Comparison of ENCODE assay signal across 15 mouse cellular contexts in the genomic region with DNA sequence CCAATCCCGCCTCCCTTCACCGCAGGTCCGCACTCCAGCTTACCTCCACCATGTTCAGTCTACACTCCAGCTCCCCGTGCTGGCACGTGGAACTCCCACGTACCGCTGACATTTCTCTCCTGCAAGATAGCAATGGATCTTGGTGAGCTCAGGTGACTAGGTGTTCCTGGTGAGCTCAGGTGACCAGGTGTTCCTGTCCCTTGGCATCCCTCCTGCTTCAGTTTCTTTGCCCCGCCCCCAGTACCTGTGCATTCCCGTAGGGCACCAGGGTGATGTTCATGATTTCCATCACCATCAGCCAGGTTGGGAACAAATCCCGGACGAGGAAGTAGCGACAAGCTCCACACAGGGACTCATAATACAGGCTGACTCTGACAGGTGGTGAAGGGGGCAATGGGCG. TPM values are rescaled to one million over a fixed set of nuclear protein-coding genes. Genes with fewer than 3 reads are reported as not detected.
A peak's percentile ranks its signal among the peaks of the same experiment; 100 is the strongest.
DNase-seq lines count a peak whose midpoint lies in the region; ATAC-seq and TF ChIP-seq lines count a peak whose summit lies in the region.
"Had no signal": no experiment of that assay in that cellular context is flagged by ENCODE, and none has a peak within 500 bp of the region (broad histone marks: within the 10 kb centered on the region; RNA-seq: fewer than 3 reads in every experiment).

No protein-coding gene starts in this region.

- no peaks in the 10 kb centered on the region for H3K27me3 ChIP-seq in kidney, adult 2 months (replicated peaks; ENCODE audit: control insufficient read depth, insufficient read depth, low read length)
- H3K27me3 ChIP-seq in intestine, embryonic 14.5 days (replicated peaks; ENCODE audit: control insufficient read depth, insufficient read depth, low read length): no peaks in the 10 kb centered on the region
- no peaks in the 10 kb centered on the region for H3K27me3 ChIP-seq in small intestine, adult 2 months (ENCODE audit: control insufficient read depth, insufficient read depth, low read length)
- H3K27me3 ChIP-seq in neural tube, embryonic 15.5 days (replicated peaks): 0 out of 2 replicates have a peak, but pooled peaks cover 4% of the 10 kb centered on the region
- H3K27me3 ChIP-seq: embryonic facial prominence, embryonic 15.5 days had no signal

- H3K4me1 ChIP-seq in kidney, adult 2 months (ENCODE audit: control insufficient read depth, insufficient read depth, low read length): peaks cover 18% of the 10 kb centered on the region
- H3K4me1 ChIP-seq in bone marrow, adult 2 months (ENCODE audit: control insufficient read depth, insufficient read depth, low read length): peaks cover 28% of the 10 kb centered on the region
- H3K4me1 ChIP-seq in intestine, embryonic 14.5 days (replicated peaks; ENCODE audit: control insufficient read depth, insufficient read depth, low read length): peaks cover 29% of the 10 kb centered on the region
- peaks cover 44% of the 10 kb centered on the region for H3K4me1 ChIP-seq in small intestine, adult 2 months (ENCODE audit: control insufficient read depth, insufficient read depth, insufficient read length, low read length)
- peaks cover 40% of the 10 kb centered on the region for H3K4me1 ChIP-seq in neural tube, embryonic 15.5 days

- TF ChIP-seq CTCF in kidney, adult 2 months (conservative IDR thresholded peaks at IDR 0.05; ENCODE audit: insufficient read depth, insufficient read length, low read depth, low read length): no peak
- TF ChIP-seq CTCF in bone marrow, adult 2 months (IDR thresholded peaks at IDR 0.05; ENCODE audit: control insufficient read depth, insufficient read depth, low read length): no peak
- TF ChIP-seq CTCF in small intestine, adult 2 months (IDR thresholded peaks at IDR 0.05; ENCODE audit: extremely low read depth, insufficient read length, insufficient replicate concordance, low read depth, low read length): 0 out of 2 replicates have a peak, but pooled peaks have one; percentile 5

- no peak overlapping the region for H3K27ac ChIP-seq in kidney, adult 2 months (ENCODE audit: insufficient read depth, low read depth, low read length)
- H3K27ac ChIP-seq in bone marrow, adult 2 months (ENCODE audit: control insufficient read depth, insufficient read depth, low read depth, low read length, poor library complexity): peak overlapping the region; percentile 70
- peak overlapping the region; percentile 10 for H3K27ac ChIP-seq in intestine, embryonic 14.5 days (ENCODE audit: low read depth)
- H3K27ac ChIP-seq in small intestine, adult 2 months (ENCODE audit: insufficient read depth, low read depth, low read length): peak overlapping the region; percentile 98
- H3K27ac ChIP-seq in neural tube, embryonic 15.5 days (replicated peaks): no peak overlapping the region
- H3K27ac ChIP-seq: embryonic facial prominence, embryonic 15.5 days; forebrain, embryonic 15.5 days; hindbrain, embryonic 15.5 days; kidney, postnatal 0 days; midbrain, embryonic 10.5 days had no signal

- H3K36me3 ChIP-seq in kidney, adult 2 months (ENCODE audit: control insufficient read depth, insufficient read depth, low read length): no peaks in the 10 kb centered on the region
- peaks cover 26% of the 10 kb centered on the region for H3K36me3 ChIP-seq in intestine, embryonic 14.5 days (ENCODE audit: control insufficient read depth, insufficient read depth, low read length)
- peaks cover 17% of the 10 kb centered on the region for H3K36me3 ChIP-seq in small intestine, adult 2 months (ENCODE audit: control insufficient read depth, insufficient read depth, low read length)
- H3K36me3 ChIP-seq in neural tube, embryonic 15.5 days: peaks cover 16% of the 10 kb centered on the region

- no peak overlapping the region for H3K9ac ChIP-seq in intestine, embryonic 14.5 days (ENCODE audit: low read length)
- H3K9ac ChIP-seq in neural tube, embryonic 15.5 days (replicated peaks): no peak overlapping the region
- H3K9ac ChIP-seq: embryonic facial prominence, embryonic 15.5 days; forebrain, embryonic 15.5 days; hindbrain, embryonic 15.5 days had no signal

- WGBS in kidney, adult 2 months: 84% methylated on average over 13 of the region's 13 CpGs
- WGBS in bone marrow, adult 2 months: 89% methylated on average over 13 of the region's 13 CpGs
- WGBS in intestine, embryonic 14.5 days: 88% methylated on average over 13 of the region's 13 CpGs
- WGBS in small intestine, adult 2 months: 29% methylated on average over 13 of the region's 13 CpGs
- 96% methylated on average over 13 of the region's 13 CpGs for WGBS in neural tube, embryonic 15.5 days

- no peak overlapping the region for H3K4me3 ChIP-seq in kidney, adult 2 months (ENCODE audit: insufficient read depth, low read depth, low read length)
- H3K4me3 ChIP-seq in bone marrow, adult 2 months (replicated peaks; ENCODE audit: control insufficient read depth, low read depth, low read length): no peak overlapping the region
- H3K4me3 ChIP-seq in intestine, embryonic 14.5 days (ENCODE audit: low read depth, low read length): no peak overlapping the region
- peak overlapping the region; percentile 78 for H3K4me3 ChIP-seq in small intestine, adult 2 months (ENCODE audit: low read depth, low read length)
- no peak overlapping the region for H3K4me3 ChIP-seq in neural tube, embryonic 15.5 days (replicated peaks)
- H3K4me3 ChIP-seq: forebrain, embryonic 15.5 days; hindbrain, embryonic 15.5 days had no signal

- H3K9me3 ChIP-seq in intestine, embryonic 14.5 days (ENCODE audit: control insufficient read depth, low read length): no peaks in the 10 kb centered on the region
- H3K9me3 ChIP-seq in neural tube, embryonic 15.5 days (replicated peaks): no peaks in the 10 kb centered on the region
- H3K9me3 ChIP-seq: embryonic facial prominence, embryonic 15.5 days; forebrain, embryonic 15.5 days; hindbrain, embryonic 15.5 days; midbrain, embryonic 10.5 days had no signal

- H3K4me2 ChIP-seq in intestine, embryonic 14.5 days (ENCODE audit: low read length): peak overlapping the region; percentile 79; the same call in 1 of the 2 replicates
- H3K4me2 ChIP-seq in neural tube, embryonic 15.5 days: no peak overlapping the region
- H3K4me2 ChIP-seq: forebrain, embryonic 15.5 days; hindbrain, embryonic 15.5 days had no signal

- peak; percentile 45 for DNase-seq in kidney, adult 2 months
- no peak for DNase-seq in kidney, postnatal 25 days
- DNase-seq in intestine, embryonic 14.5 days (ENCODE audit: low spot score): no peak
- DNase-seq in retina, embryonic 14.5 days (ENCODE audit: low spot score): no peak
- DNase-seq: gastrocnemius, postnatal 10 days; layer of hippocampus, postnatal 36 days; lung, postnatal 10 days had no signal

- no peak for ATAC-seq in intestine, embryonic 14.5 days (replicated peaks; ENCODE audit: low FRiP score, low TSS enrichment, low read depth)
- no peak for ATAC-seq in neural tube, embryonic 15.5 days (ENCODE audit: low FRiP score)
- ATAC-seq: forebrain, embryonic 15.5 days had no signal

- no peak for TF ChIP-seq POLR2A in kidney, adult 2 months (IDR thresholded peaks at IDR 0.05; ENCODE audit: low read depth, low read length)
- no peak for TF ChIP-seq POLR2A in bone marrow, adult 2 months (IDR thresholded peaks at IDR 0.05; ENCODE audit: borderline replicate concordance, control insufficient read depth, low read depth, low read length)
- TF ChIP-seq POLR2A in small intestine, adult 2 months (IDR thresholded peaks at IDR 0.05; ENCODE audit: low read depth, low read length): no peak; the same call in 1 of the 2 replicates

RNA-seq across cellular contexts. Expression of gene Mpv17l2, which starts 3.9 kb away (rescaled TPM):
- 73.4 and 96.3 TPM in 2 replicates for polyA plus RNA-seq in kidney, adult 2 months (2012; rRNA removed)
- 15.1 and 28.2 TPM in 2 replicates for polyA plus RNA-seq in bone marrow, adult 2 months (2011; ENCODE audit: insufficient read depth, insufficient read length, low replicate concordance, missing spikeins)
- 58.6 and 59.9 TPM in 2 replicates for polyA plus RNA-seq in intestine, embryonic 14.5 days (2014; fragmentation: Nextera tagmentation; extraction: Ambion mirVana)
- polyA plus RNA-seq in small intestine, adult 2 months (2012; rRNA removed): 190 and 222 TPM in 2 replicates
- polyA plus RNA-seq in neural tube, embryonic 15.5 days (2015; fragmentation: Nextera tagmentation; extraction: Ambion mirVana): 40.5 and 43.5 TPM in 2 replicates

RNA-seq across cellular contexts. Expression of gene Rab3a, which starts 10.2 kb away (rescaled TPM):
- 29.7 and 31.1 TPM in 2 replicates for polyA plus RNA-seq in kidney, adult 2 months (2012; rRNA removed)
- 9.7 and 13.3 TPM in 2 replicates for polyA plus RNA-seq in bone marrow, adult 2 months (2011; ENCODE audit: insufficient read depth, insufficient read length, low replicate concordance, missing spikeins)
- 27.7 and 28.6 TPM in 2 replicates for polyA plus RNA-seq in intestine, embryonic 14.5 days (2014; fragmentation: Nextera tagmentation; extraction: Ambion mirVana)
- polyA plus RNA-seq in small intestine, adult 2 months (2012; rRNA removed): 14.9 and 26.3 TPM in 2 replicates
- 536 and 627 TPM in 2 replicates for polyA plus RNA-seq in neural tube, embryonic 15.5 days (2015; fragmentation: Nextera tagmentation; extraction: Ambion mirVana)

RNA-seq across cellular contexts. Expression of gene Pik3r2, which starts 11.8 kb away (rescaled TPM):
- 60.5 and 94.7 TPM in 2 replicates for polyA plus RNA-seq in kidney, adult 2 months (2012; rRNA removed)
- 12.8 and 19.5 TPM in 2 replicates for polyA plus RNA-seq in bone marrow, adult 2 months (2011; ENCODE audit: insufficient read depth, insufficient read length, low replicate concordance, missing spikeins)
- polyA plus RNA-seq in intestine, embryonic 14.5 days (2014; fragmentation: Nextera tagmentation; extraction: Ambion mirVana): 40.7 and 47.3 TPM in 2 replicates
- polyA plus RNA-seq in small intestine, adult 2 months (2012; rRNA removed): 129 and 414 TPM in 2 replicates
- 97.5 and 102 TPM in 2 replicates for polyA plus RNA-seq in neural tube, embryonic 15.5 days (2015; fragmentation: Nextera tagmentation; extraction: Ambion mirVana)

RNA-seq across cellular contexts. Expression of gene Mast3, which starts 40.2 kb away (rescaled TPM):
- polyA plus RNA-seq in kidney, adult 2 months (2012; rRNA removed): 25.3 and 27.4 TPM in 2 replicates
- 20.5 and 70.7 TPM in 2 replicates for polyA plus RNA-seq in bone marrow, adult 2 months (2011; ENCODE audit: insufficient read depth, insufficient read length, low replicate concordance, missing spikeins)
- polyA plus RNA-seq in intestine, embryonic 14.5 days (2014; fragmentation: Nextera tagmentation; extraction: Ambion mirVana): 13.1 and 16.7 TPM in 2 replicates
- 63.9 and 71.9 TPM in 2 replicates for polyA plus RNA-seq in small intestine, adult 2 months (2012; rRNA removed)
- polyA plus RNA-seq in neural tube, embryonic 15.5 days (2015; fragmentation: Nextera tagmentation; extraction: Ambion mirVana): 18.9 and 21.0 TPM in 2 replicates

RNA-seq across cellular contexts. Expression of gene Pde4c, which starts 41.2 kb away (rescaled TPM):
- 81.6 and 113 TPM in 2 replicates for polyA plus RNA-seq in kidney, adult 2 months (2012; rRNA removed)
- polyA plus RNA-seq in bone marrow, adult 2 months (2011; ENCODE audit: insufficient read depth, insufficient read length, low replicate concordance, missing spikeins): 2.7 and 3.2 TPM in 2 replicates
- polyA plus RNA-seq in intestine, embryonic 14.5 days (2014; fragmentation: Nextera tagmentation; extraction: Ambion mirVana): 0.39 and 0.42 TPM in 2 replicates
- 6.5 and 6.8 TPM in 2 replicates for polyA plus RNA-seq in small intestine, adult 2 months (2012; rRNA removed)
- polyA plus RNA-seq in neural tube, embryonic 15.5 days (2015; fragmentation: Nextera tagmentation; extraction: Ambion mirVana): 0.17 and 0.40 TPM in 2 replicates

Comparison
In these comparisons a context has a peak if more than half of its experiments do, and no peak if none do; other contexts are left out.
1. H3K27ac ChIP-seq: peak in bone marrow, adult 2 months (single experiment), intestine, embryonic 14.5 days (single experiment) and small intestine, adult 2 months (single experiment); none in kidney, adult 2 months (single experiment) and neural tube, embryonic 15.5 days (single experiment).
2. RNA of gene Rab3a, which starts 10.2 kb away (polyA plus RNA-seq): 536 to 627 TPM in neural tube, embryonic 15.5 days; 29.7 to 31.1 TPM in kidney, adult 2 months, 27.7 to 28.6 TPM in intestine, embryonic 14.5 days, 14.9 to 26.3 TPM in small intestine, adult 2 months and 9.7 to 13.3 TPM in bone marrow, adult 2 months; every median in the first group is over 10 times any median in the second.